Mouse (Mus musculus) heart, adult 11 months (tissue): ENCODE measurements around the gene Vmn2r56.
A peak's percentile ranks its signal among the peaks of the same experiment; 100 is the strongest.
"Not testable (repeated sequence)": the region's sequence is repeated elsewhere in the genome, so short reads cannot be mapped to it uniquely, and the experiment has no call there.

Source experiments
- DNase-seq: peaks from one replicate; pipeline ENCODE4 v3.0.0; 2022

The Vmn2r56 gene

GRCm38 (mm10) chr7:12734904-12735303 lies at the start of gene Vmn2r56:
Vmn2r56 (minus strand) TSS chr7:12735004.
- peak; percentile 60 for DNase-seq

- peak; percentile 97 for DNase-seq
These were observed 45.5 kb upstream of the Vmn2r56 start for GRCm38 (mm10) chr7:12780151-12780830.

DNA sequence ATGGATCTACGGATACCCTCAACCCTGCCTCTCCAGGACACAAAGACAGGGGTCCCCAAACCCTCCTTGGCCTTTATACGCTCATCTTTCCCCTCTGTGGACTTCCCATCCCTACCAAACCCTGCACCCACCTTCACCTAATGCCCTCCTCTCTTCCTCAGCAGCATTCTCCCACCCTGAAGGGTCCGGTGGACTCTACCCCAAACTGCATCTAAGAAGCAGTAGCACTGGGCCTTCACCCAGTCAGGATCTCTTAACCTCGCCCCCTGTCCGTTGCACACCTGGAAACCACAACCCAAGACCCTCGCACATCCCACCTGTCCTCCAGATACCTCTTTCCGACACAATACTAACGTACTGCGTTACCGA lies 45.0 kb upstream of the Vmn2r56 start:
- DNase-seq, result peak; percentile 61

DNA sequence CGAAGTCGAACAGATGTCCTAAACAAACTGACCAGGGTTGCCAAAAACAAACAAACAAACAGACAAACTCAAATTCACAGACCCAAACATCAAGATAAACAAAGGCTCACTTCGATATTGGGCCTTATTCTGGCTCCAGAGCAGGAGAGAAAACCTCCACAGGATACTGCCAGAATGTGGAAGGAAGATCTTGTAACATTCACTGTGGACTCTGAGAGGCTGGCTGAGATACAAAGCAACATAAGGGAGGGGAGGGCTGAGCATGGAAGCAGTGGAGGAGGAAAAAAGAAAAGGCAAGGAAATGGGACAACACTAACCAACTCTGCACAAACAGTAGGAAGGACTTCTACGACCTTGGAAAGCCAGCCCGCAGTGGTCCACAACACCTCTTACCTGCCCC lies 44.3 kb upstream of the Vmn2r56 start:
- no peak for DNase-seq

DNA sequence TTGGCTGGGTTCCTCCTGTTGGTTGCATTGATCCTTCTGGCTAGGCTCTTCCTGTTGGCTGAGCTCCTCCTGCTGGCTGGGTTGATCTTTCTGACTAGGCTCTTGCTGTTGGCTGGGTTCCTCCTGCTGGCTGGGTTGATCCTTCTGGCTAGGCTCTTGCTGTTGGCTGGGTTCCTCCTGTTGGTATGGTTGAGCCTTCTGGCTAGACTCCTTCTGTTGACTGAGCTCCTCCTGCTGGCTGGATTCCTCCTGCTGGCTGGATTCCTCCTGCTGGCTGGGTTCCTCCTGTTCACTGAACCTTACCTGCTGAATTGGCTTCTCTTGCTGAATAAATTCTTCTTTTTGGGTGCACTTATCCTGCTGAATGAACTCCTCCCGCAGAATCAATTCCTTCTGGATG lies 39.8 kb upstream of the Vmn2r56 start:
- peak; percentile 94 for DNase-seq

DNA sequence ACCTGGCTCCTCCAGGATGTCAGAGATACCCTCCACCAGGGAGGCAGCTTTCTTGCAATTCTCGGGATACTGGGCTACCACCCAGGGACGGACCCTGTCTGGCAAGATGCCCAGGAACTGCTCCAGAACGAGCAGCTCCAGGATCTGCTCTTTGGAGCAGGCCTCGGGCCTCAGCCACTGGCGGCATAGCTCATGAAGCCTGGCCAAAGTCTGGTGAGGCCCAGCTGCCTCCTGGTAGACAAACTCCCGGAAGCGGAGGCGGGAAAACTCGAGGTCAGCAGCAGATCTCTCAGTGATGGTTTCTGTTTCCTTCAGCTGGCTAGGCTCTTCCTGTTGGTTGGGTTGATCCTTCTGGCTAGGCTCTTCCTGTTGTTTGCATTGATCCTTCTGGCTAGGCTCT lies 39.3 kb upstream of the Vmn2r56 start:
- DNase-seq, result no peak

DNA sequence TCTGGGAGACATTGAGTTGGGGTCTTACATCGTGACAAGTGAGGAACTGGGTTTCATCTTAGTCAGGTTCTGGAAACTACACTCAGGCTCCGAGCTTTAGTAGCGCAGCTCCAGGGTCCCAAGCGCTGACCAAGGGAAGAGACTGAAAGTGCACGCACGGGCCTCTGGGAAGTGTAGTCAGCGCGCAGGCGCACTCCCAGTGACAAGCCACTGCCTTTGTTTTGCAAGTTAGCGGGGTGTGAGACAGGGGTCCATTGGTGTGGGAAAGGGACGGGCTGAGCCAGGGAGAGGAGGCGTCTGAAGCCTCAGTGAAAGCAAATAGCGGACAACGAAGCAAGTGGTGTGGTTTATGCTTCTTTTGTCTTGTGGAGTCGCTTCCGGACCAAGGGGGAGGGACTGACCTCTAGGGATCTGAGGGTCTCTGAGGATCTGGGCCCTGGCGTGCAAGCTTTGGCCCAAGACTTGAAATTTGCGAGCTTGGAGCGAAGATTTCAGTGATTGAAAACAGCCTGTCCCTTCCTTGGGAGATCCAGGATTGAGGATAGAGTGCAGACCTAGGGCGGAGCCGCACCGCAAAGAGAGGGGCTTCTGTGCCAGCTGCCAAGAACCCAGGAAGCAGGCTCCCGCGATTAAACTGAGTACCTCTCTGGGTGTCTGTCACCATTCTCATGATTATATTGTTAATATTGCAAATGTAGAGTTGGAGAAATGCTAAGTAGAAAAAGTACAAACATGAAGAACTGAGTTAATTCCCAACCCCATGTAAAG lies 14.8 kb upstream of the Vmn2r56 start:
- DNase-seq, result peak; percentile 81

DNA sequence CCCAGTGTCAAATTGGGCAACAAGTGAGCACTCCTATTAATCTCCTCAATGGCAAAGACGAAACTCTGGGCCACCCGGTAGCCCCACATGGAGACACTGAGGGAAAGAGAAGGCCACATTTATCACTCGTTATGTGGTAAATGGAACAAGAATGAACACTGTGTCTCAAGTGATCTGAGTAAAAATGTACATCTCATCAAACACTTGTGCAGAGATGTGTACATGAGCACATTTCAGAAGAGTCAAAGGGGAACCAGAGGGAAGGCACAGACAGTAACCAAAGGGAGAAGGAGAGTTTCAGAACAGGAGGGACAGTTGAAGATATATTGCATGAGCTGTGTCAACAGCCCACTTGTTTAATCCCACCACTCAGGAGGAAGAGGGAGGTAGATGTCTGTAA lies 49.9 kb downstream of the Vmn2r56 start, which contains the start of gene Vmn2r55:
Vmn2r55 (minus strand) TSS at position 101 of the 400 bp plus-strand sequence.
- DNase-seq, result not testable (repeated sequence)

GRCm38 (mm10) chr7:12640219-12640618 lies 94.6 kb downstream of the Vmn2r56 start, which contains the start of gene Vmn2r54:
Vmn2r54 (minus strand) TSS chr7:12640319.
- DNase-seq, result not testable (repeated sequence)
